Mouse (Mus musculus): ENCODE measurements around the gene Amh.
"Not testable (repeated sequence)": the region's sequence is repeated elsewhere in the genome, so short reads cannot be mapped to it uniquely, and the experiment has no call there.

Gene Amh

GRCm38 (mm10) chr10:80828587-80828986 is 23.5 kb downstream of the Amh start:
- not testable (repeated sequence) for DNase-seq (ENCODE audit: low read depth)

GRCm38 (mm10) chr10:80829359-80830278 is 24.6 kb downstream of the Amh start:
- no peak for DNase-seq (ENCODE audit: low read depth)

DNA sequence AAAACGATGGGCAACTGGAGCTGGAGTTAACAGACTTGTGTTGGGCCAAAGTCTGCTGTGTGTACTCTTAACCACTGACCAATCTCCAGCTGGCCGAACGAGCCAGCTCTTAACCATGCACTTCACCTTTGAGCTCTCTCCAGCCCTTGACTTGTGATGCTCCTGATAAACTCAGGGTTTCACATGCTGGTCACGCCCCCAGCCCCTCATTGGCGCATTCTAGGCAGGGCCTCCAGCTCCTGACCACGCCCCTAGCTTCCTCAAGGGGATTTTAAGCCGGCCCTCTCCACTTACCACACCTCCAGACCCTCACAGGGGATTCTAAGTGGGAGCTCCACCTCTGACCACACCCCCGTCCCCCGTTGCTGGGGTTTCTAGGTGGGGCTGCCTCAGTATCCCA is 26.1 kb downstream of the Amh start:
- DNase-seq (ENCODE audit: low read depth), result peak; percentile 40

DNA sequence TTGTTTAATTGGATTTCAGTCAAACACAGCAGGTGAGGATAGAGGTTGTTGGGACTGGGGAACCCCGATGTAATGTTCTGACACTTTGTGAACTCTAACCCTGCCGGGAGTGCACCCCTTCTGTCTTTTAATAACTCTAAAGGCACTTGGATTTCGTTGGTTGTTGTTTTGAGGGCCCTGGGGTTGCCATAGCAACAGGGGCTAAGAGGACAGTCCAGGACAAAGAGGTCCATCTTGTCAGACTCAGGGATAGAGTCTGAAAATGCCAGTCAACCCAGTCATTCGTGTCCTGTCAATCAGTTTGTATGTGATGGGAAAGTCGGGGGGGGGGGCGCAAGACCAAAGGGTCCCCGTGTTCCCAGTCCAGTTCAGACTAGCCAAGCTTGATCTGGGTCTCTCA is 27.8 kb downstream of the Amh start:
- DNase-seq (ENCODE audit: low read depth), result no peak

DNA sequence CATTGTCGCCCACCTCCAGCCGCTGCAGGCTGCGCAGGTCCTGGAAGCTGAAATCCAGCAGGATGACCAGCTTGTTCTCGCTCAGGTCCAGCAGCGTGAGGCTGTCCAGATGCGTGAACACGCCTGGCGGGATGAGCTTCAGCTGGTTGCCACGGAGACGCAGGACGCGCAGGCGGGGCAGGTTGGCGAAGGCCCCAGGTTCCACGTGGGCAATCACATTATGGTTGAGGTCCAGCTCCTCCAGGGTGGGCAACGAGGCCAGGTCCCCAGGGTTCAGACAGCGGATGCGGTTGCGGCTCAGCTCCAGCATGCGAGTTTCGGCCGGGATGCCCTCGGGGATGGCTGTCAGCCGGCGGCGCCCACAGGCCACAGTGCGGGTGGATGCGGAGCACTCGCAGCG is 30.6 kb downstream of the Amh start:
- DNase-seq (ENCODE audit: low read depth), result no peak

DNA sequence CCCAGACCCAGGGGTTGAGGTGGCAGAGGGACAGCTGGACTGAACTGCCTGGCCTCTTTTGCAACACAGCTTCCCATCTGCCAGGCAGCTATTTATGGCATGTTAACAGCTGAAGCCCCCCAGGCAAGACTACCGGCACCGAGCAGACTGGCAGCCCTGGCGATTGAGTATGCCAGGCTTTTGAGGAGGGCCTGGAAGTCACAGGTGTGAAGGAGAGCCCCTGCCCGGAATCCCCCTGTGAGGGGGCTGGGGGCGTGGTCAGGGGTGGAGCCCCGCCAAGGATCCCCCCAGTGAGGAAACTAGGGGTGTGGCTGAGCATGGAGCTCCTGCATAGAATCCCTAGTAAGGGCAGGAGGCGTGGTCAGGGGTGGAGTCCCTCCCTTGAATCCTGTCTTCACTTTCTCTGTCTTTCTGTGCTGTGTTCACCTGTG is 31.9 kb downstream of the Amh start:
- DNase-seq (ENCODE audit: low read depth), result no peak

DNA sequence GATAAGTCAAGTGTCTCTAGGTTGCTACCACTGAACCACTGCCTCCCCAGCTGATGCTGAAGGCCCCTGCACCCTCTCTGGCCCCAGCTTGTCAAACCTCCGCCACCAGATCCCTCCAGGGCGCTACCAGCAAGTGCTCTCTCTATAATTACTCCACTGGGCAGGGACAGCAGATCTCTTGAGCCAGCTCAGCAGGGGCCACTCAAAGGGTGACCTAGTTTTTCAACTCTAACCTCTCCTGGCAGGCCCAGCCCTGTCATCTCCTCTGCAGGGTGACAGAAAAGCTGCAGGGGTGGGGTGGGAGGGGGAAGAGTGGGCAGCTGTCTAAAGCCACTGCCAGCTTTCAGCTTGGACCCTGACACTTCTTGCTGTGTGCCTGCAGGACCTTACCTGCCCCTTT is 32.8 kb downstream of the Amh start:
- DNase-seq (ENCODE audit: low read depth), result no peak

DNA sequence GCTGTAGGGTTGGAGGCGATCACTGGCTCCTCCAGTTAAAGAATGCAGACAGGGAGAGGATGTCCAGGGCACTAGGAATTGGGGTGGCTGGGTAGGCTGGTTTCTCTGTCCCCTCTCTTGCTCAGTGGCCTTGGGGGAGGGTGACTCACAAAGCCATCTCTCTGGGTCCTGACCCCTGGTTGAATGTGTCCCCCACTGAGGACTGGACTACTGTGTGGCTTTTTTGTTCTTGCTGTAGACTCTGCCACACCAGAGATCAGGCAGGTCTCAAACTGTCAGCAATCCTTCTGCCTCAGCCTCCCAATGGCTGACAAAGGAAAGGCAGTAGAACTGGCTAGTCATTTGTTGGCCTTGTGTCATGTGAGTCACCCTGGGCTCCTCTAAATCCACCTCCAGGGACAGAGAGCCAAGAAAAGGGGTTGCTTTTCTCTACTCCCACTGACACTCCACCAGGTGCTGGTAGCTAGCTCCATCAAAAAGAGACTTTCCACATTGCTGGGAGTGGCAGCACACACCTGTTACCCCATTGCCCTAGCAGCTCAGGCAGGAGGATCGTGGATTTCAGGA is 33.4 kb downstream of the Amh start:
- no peak for DNase-seq (ENCODE audit: low read depth)

GRCm38 (mm10) chr10:80839848-80840247 is 34.8 kb downstream of the Amh start:
- DNase-seq (ENCODE audit: low read depth), result no peak

DNA sequence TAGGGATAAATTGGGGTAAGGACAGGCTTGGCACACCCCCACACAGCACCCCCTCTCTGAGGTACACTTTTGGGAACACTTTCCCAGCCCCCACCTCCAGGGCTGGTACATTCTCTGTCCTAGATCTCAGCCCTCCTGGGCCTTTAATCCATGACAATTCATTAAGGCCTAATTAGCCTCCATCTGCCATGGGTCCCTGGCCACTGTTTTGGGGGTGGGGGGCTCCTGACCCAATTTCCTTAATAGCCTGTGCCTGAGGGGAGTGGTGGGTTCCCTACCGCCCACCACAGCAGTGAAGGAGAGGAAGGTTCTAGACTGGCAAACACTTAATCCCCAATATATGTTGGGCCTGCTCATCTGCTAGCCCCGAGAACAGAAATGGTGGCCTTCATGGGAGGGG is 36.6 kb downstream of the Amh start:
- DNase-seq (ENCODE audit: low read depth), result no peak

DNA sequence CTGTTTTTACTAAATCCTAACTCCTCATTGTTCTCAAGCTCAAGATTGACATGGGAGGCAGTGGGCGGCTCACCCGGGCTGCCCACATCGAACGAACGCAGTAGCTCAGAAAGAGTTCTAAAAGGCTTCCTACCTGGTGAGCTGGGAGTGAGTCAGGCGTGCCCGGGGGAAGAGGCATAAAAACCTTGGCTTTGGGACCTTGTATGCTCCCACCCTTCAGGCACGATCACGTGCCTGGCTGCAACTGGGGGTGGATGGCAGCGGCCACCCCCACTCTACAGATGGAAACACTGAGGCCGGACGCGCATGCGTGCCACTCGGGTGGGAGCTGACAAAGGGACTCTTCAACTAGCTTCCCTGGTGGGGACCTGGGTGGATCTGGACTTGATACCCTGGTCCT is 37.3 kb downstream of the Amh start:
- no peak for DNase-seq (ENCODE audit: low read depth)

DNA sequence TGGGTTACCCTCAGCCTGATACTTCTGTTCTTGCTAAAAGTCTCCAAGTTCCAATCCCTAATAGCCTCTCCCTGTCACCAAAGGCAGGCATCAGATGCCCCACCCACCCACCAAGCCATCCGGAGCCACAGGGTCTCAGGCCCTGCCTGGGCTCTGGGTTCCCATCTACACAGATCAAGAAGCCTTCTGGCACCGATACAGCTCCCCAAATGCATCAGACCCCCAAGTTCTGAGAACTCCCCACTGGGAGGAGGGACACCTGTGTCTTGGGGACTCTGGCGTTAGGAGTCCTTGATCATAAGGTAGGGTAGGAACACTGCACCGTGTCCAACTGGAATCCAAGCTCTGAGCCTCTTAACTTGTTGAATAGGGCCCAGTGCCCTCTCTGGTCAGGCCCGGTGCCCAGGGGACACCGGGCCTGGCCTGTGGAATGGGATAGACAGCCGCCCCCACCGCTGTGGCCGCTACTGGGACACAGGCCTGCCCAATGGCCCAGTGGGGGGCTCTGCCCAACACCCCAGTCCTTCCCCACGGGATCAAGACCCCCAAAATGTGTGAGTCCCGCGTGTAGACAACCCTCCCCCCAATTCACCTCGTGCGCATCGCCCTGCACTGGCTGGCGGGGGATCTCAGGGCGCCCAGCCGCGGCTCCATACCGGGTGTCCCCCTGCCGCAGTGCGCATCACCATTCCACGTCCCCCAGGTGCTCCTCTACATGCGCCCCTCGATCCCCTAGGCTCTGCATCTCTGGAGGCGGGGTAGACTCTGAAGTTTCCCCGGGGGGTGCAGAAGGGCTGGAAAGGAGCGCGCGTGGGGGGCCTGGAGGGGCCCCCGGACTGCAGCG is 38.3 kb downstream of the Amh start:
- DNase-seq (ENCODE audit: low read depth), result no peak

- DNase-seq (ENCODE audit: low read depth), result no peak
These were observed 39.0 kb downstream of the Amh start, which contains the start of gene Lingo3 for GRCm38 (mm10) chr10:80843931-80844547. TSS of gene Lingo3 (minus strand) at chr10:80844039.

GRCm38 (mm10) chr10:80845055-80845693 is 40.1 kb downstream of the Amh start:
- no peak for DNase-seq (ENCODE audit: low read depth)

GRCm38 (mm10) chr10:80845732-80846131 is 40.7 kb downstream of the Amh start:
- no peak for DNase-seq (ENCODE audit: low read depth)

GRCm38 (mm10) chr10:80848571-80848970 is 43.5 kb downstream of the Amh start:
- DNase-seq (ENCODE audit: low read depth), result peak; percentile 84

DNA sequence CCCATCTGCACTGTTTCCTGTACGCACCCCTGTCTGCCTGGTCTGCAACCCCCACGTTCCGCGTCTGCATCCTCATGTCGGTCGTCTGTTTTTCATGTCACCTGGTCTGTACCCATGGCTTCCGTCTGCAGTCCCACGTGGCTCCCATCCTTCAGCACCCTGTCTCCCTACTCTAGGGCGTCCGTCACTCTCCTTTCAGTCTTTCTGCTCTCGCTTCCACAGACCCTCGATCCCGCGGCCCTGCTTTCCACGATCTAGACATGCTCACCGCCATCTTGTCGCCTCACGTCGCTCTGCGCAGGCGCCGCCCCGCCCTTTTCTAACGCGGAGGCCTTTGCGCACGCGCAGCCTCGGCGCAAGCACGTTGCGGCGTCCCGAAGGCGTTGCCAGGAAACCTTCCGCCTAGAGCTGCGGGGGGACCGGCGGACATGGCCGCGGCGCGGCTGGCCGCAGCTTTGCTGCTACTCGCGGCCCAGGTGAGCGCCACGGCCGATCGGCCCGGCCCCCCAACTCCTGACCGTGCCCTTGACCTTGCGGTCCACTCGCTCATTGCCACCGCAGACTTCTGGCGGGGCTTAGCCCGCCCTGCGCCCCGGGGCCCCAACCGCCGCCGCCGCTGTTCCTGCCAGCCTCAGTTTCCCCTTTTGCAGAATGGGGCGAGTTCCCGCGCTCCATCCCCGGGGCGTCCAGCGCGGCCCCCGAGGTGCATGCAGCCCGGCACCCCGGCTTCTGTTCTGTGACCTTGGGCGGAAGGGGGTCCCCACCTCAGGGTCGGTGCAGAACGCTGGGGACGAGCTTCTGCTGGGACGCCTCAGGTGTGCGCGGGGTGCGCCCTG is 50.1 kb downstream of the Amh start, which contains the start of the genes Lsm7 and Sppl2b:
Gene Lsm7, minus strand, starts transcription at position 297 of the 836 bp plus-strand sequence.
Gene Sppl2b, plus strand, starts transcription at position 363 of the 836 bp plus-strand sequence.
- peak; percentile 98 for DNase-seq (ENCODE audit: low read depth)

DNA sequence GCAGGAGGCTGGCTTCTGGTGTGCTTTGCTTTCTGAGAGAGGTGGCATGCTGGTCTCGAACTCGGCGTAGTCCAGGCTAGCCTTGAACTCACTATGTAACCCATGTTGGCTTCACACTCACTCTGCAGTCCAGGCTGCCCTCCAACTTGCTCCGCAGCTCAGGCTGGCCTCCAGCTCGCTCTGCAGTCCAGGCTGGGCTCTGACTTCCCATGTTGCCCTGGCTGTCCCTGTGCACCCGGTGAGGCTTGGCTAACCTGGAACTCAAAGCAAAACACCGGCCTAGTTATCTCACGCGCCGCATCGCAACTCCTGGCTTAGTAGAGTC is 50.7 kb downstream of the Amh start:
- DNase-seq (ENCODE audit: low read depth), result no peak

GRCm38 (mm10) chr10:80856267-80856666 is 51.2 kb downstream of the Amh start:
- peak; percentile 36 for DNase-seq (ENCODE audit: low read depth)

- no peak for DNase-seq (ENCODE audit: low read depth)
These were observed 51.9 kb downstream of the Amh start for GRCm38 (mm10) chr10:80856908-80857307.

Data from naive thymus-derived CD4-positive, alpha-beta T cell, adult 2 months (primary cell).